Mouse (Mus musculus): ENCODE data around the gene Tbc1d10a. TPM values are rescaled to one million over a fixed set of nuclear protein-coding genes. Genes with fewer than 3 reads are reported as not detected.
"Not testable (repeated sequence)": the region's sequence is repeated elsewhere in the genome, so short reads cannot be mapped to it uniquely, and the experiment has no call there.

The Tbc1d10a gene
- polyA plus RNA-seq, 1 experiment from 2014 or later, result 26.4 TPM

DNA sequence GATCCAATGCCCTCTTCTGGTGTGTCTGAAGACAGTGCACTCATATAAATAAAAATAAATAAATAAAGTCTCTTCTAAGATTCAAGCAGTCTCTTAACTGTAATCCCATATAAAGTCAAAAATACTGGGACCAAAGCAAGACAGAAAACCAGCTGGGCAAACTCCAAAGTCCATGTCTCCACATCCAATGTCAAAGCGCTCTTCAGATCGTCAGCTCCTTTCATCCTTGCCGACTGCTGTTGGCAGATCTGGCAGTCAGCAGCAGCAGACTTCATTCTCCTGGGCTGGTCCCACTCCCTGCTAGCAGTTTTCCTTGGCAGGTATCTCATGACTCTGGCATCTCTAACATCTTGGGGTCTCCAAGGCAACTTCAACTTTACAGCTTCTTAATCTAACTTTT, 27.9 kb upstream of the Tbc1d10a start:
- DNase-seq (ENCODE audit: low spot score), result no peak
- Histone ChIP-seq H3K27ac (replicated peaks) (no peak overlapping the region), H3K27me3 (ENCODE audit: low read depth, poor library complexity, severe bottlenecking) (no peaks in the 10 kb centered on the region), H3K4me1 (peaks cover 47% of the 10 kb centered on the region), H3K9me3 (replicated peaks) (no peaks in the 10 kb centered on the region), H3K36me3 (peaks cover 32% of the 10 kb centered on the region), H3K4me3 (no peak overlapping the region)
- 95% methylated on average over 3 of the region's 3 CpGs for WGBS

DNA sequence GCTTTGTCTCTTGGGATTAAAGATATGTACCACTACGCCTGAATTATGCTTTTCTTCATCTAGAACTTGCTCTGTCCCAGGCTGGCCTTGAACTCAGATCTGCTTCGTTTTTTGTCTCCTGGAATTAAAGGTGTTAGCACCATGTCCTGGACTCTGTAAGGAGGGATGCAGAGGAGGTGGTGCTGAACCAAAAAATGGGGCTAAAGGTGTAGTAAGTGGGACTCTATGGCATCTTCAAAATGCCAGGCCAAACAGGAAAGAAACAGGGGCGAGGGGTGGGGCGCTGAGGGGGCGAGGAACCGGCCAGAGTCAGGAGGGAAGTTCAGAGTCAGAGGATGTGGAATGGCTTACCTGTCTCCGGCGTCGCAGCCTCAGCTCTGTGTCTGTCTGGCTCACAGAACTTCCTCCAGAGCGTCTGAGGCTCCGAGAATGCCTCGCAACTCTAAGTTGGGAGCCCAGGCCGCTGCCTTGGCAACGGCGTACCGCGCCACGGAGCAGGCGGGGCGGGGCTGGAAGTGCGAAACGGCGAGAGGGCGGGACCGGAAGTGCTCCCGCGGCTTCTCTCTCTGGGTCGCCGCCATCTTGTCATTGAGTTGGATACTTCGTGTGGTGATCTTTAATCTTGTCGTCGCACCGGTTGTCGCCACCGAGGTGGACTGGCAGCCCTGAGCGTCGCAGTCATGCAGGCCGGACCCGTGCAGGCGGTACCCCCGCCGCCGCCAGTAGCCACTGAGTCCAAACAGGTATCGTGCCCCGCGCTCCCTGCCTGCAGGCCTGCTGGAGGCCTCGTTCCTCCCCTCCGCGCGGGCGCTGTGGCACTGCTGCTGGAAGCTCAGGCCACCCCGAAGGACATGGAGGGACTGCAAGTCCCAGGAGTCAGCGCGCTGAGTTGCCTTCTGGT, 26.5 kb upstream of the Tbc1d10a start, which contains the start of the genes Ccdc157 and Sf3a1:
Gene Ccdc157 (minus strand): TSS at position 486 of the 901 bp plus-strand sequence.
Gene Sf3a1 (plus strand): TSS at position 543 of the 901 bp plus-strand sequence.
- Histone ChIP-seq H3K4me3 (peak within 1 kb of the TSS; percentile 91), H3K9me3 (replicated peaks) (no peaks in the 10 kb centered on the region), H3K4me1 (peaks cover 50% of the 10 kb centered on the region), H3K27me3 (ENCODE audit: low read depth, poor library complexity, severe bottlenecking) (no peaks in the 10 kb centered on the region), H3K27ac (replicated peaks) (peak within 1 kb of the TSS; percentile 90), H3K36me3 (peaks cover 40% of the 10 kb centered on the region)
- 2% methylated on average over 54 of the region's 54 CpGs for WGBS
- DNase-seq (ENCODE audit: low spot score), result peak; percentile 94

DNA sequence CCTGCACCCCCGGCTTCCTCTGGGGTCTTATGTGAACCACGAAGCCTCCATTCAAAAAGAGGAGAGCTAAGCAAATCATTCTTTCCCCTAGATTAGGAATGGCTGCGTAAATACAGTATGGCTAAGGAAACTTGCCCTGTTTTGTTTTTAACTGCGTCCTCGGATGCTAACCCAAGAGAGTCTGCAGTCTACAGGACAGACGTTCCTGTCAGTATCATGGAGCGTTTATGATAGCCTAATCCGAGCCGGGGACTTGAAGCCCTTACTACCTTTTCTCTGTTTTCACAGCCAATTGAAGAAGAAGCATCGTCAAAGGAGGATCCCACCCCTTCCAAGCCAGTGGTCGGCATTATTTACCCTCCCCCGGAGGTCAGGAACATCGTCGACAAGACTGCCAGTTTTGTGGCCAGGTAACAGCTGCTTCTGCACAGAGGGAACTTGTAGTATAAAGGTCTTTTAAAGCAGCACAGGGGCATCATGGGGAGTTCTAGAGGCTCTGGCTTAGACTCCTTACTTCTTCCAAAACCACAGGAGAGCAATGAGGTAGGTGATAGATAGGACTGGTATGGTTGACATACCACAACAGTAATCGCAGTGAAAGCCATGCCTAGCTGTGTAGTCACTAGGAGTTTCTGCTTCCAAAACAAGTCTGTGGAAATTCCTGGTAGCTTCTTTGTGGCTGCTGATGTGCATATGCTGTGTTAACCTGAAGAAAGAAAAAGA, 25.7 kb upstream of the Tbc1d10a start:
- H3K4me3 ChIP-seq, result peak overlapping the region; percentile 91
- no peak for DNase-seq (ENCODE audit: low spot score)
- 9% methylated on average over 15 of the region's 15 CpGs for WGBS
- H3K27ac ChIP-seq (replicated peaks), result peak overlapping the region; percentile 90
- peaks cover 50% of the 10 kb centered on the region for H3K4me1 ChIP-seq
- H3K27me3 ChIP-seq (ENCODE audit: low read depth, poor library complexity, severe bottlenecking), result no peaks in the 10 kb centered on the region
- H3K36me3 ChIP-seq, result peaks cover 48% of the 10 kb centered on the region
- no peaks in the 10 kb centered on the region for H3K9me3 ChIP-seq (replicated peaks)

DNA sequence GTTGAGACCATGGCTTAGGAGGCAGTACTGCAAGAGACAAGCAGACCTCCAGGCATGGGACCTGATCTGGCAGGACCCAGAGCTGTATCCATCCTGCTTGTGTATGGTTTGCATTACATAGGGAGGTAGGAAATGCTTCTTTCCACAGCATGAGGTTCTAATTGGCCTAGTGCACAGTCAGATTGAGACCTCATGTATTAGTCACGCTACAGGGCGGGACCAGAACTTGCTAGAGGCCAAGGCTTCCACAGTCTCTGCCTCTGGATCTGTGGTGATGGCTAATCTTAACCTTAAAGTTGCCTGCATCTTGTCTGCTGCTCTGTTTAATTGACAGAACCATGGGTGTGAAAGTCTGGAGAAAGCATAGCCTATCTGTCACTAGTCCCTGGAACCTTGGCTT, 21.9 kb upstream of the Tbc1d10a start:
- Histone ChIP-seq H3K9me3 (replicated peaks) (no peaks in the 10 kb centered on the region), H3K27ac (replicated peaks) (no peak overlapping the region), H3K27me3 (ENCODE audit: low read depth, poor library complexity, severe bottlenecking) (no peaks in the 10 kb centered on the region), H3K4me1 (peaks cover 26% of the 10 kb centered on the region), H3K36me3 (peaks cover 86% of the 10 kb centered on the region), H3K4me3 (no peak overlapping the region)
- DNase-seq (ENCODE audit: low spot score), result no peak
- 92% methylated on average over 2 of the region's 2 CpGs for WGBS

DNA sequence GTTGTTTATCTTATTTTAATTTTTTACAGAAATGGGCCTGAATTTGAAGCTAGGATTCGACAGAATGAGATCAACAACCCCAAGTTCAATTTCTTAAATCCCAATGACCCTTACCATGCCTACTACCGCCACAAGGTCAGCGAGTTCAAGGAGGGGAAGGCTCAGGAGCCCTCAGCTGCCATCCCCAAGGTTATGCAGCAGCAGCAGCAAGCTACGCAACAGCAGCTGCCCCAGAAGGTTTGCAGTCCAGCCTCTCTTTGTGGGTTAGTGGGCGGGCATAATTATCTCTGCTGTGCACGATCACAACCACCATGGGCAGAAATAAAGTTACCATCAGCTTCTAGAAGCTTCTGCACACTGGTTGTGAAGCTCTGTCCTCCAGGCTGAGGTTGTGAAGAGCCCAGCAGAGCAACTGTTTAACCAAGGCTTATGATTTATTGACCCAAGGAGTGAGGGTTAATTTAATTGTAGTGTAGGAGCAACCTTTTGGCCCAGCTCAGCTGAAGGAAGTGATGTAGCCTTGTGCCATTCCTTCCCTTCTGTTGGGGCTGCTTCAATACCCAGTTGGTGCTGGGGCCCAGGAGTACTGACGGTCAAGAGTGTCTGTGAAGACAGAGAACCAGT, 20.0 kb upstream of the Tbc1d10a start:
- WGBS, result 93% methylated on average over 7 of the region's 7 CpGs
- Histone ChIP-seq H3K4me3 (no peak overlapping the region), H3K9me3 (replicated peaks) (no peaks in the 10 kb centered on the region), H3K36me3 (peaks cover 99% of the 10 kb centered on the region), H3K4me1 (peaks cover 14% of the 10 kb centered on the region), H3K27me3 (ENCODE audit: low read depth, poor library complexity, severe bottlenecking) (no peaks in the 10 kb centered on the region), H3K27ac (replicated peaks) (no peak overlapping the region)
- DNase-seq (ENCODE audit: low spot score), result no peak

DNA sequence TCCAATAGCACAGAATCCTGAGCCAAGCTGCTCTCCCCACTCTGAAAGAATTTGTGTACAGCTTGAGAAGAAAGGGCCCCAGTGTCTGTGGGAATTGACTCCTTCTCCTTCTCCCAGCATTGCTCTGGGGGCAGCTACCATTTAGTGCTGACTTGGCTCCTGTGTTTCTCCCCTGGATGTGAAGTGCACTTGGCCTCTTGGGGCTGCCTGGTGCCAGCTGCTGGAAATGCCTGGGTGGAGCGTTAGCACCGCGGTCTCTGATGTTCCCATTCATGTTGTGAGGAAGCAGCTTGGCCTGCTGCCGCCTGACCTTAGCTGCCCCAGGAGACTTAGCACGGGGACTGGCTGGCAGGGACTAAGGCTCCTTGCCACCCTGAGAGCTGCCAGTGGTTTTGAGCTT, 12.0 kb upstream of the Tbc1d10a start:
- peaks cover 100% of the 10 kb centered on the region for H3K36me3 ChIP-seq
- no peak overlapping the region for H3K4me3 ChIP-seq
- no peaks in the 10 kb centered on the region for H3K4me1 ChIP-seq
- H3K27ac ChIP-seq (replicated peaks), result no peak overlapping the region
- no peaks in the 10 kb centered on the region for H3K9me3 ChIP-seq (replicated peaks)
- DNase-seq (ENCODE audit: low spot score), result no peak
- no peaks in the 10 kb centered on the region for H3K27me3 ChIP-seq (ENCODE audit: low read depth, poor library complexity, severe bottlenecking)
- 88% methylated on average over 5 of the region's 5 CpGs for WGBS

DNA sequence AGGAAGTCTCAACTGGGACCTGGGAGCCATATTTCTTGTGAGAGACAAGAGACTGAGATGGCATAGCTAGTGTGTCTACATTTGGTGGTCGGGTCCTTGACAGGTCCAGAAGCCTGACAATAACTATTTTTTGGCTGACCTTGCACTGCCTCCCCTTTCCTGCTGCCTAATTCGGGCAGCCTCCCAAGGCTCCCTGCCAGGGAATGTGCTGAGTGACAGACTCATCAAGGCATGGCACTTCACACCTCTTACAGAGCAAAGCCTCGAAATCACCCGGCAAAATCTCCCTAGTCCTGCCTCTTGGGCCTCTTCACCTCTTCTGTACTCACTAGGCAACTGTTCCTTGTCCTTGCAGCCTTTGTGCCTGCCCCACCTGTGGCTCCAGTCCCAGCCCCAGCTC, 8.9 kb upstream of the Tbc1d10a start:
- Histone ChIP-seq H3K27me3 (ENCODE audit: low read depth, poor library complexity, severe bottlenecking) (no peaks in the 10 kb centered on the region), H3K36me3 (peaks cover 100% of the 10 kb centered on the region), H3K4me1 (no peaks in the 10 kb centered on the region), H3K4me3 (no peak overlapping the region), H3K9me3 (replicated peaks) (no peaks in the 10 kb centered on the region), H3K27ac (replicated peaks) (no peak overlapping the region)
- WGBS, result 90% methylated on average over 4 of the region's 4 CpGs
- no peak for DNase-seq (ENCODE audit: low spot score)

DNA sequence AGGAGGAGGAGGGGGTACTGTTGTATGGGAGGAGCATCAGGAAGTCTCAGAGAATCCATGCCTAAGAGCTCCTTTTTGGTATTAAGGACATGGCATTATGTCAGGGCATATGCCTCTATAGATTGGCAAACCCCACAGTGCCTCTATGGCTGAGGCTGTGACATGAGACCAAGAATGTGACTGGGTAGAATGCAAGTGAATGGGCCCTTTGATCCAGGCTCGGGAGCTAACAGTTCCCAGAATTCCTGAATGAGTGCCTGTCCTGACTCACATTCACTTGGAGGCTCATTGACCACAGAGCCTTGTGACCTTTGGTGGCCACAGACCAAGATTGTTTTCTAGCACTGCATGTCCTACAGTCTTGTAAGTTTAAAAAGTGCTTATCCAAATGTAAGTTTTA, 4.5 kb upstream of the Tbc1d10a start:
- Histone ChIP-seq H3K27ac (replicated peaks) (no peak overlapping the region), H3K9me3 (replicated peaks) (no peaks in the 10 kb centered on the region), H3K4me1 (peaks cover 6% of the 10 kb centered on the region), H3K36me3 (peaks cover 70% of the 10 kb centered on the region), H3K4me3 (no peak overlapping the region), H3K27me3 (ENCODE audit: low read depth, poor library complexity, severe bottlenecking) (no peaks in the 10 kb centered on the region)
- no peak for DNase-seq (ENCODE audit: low spot score)
- WGBS, result 33% methylated on average over 1 of the region's 1 CpGs

DNA sequence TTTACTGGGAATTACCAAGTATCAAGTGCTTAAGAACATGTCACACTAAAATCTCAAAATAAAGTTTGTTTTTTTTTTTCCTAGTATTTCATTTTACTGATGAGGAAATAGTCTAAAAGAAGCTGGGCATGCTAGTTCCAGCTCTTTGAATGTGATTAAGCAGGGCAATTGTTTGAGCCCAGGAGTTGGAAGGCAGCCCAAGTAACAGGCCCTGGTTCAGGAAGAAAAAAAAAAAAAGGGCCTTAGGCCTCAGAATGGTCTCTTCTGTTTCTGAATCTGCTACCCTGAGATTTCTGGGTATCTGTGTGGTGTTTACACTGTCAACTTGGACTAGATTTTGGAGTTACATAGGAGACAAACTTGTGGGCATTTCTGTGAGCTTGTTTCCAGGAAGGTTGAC, 3.1 kb upstream of the Tbc1d10a start:
- DNase-seq (ENCODE audit: low spot score), result no peak
- Histone ChIP-seq H3K27me3 (ENCODE audit: low read depth, poor library complexity, severe bottlenecking) (peaks cover 11% of the 10 kb centered on the region), H3K4me1 (peaks cover 16% of the 10 kb centered on the region), H3K4me3 (no peak overlapping the region), H3K27ac (replicated peaks) (no peak overlapping the region), H3K9me3 (replicated peaks) (no peaks in the 10 kb centered on the region), H3K36me3 (peaks cover 55% of the 10 kb centered on the region)

DNA sequence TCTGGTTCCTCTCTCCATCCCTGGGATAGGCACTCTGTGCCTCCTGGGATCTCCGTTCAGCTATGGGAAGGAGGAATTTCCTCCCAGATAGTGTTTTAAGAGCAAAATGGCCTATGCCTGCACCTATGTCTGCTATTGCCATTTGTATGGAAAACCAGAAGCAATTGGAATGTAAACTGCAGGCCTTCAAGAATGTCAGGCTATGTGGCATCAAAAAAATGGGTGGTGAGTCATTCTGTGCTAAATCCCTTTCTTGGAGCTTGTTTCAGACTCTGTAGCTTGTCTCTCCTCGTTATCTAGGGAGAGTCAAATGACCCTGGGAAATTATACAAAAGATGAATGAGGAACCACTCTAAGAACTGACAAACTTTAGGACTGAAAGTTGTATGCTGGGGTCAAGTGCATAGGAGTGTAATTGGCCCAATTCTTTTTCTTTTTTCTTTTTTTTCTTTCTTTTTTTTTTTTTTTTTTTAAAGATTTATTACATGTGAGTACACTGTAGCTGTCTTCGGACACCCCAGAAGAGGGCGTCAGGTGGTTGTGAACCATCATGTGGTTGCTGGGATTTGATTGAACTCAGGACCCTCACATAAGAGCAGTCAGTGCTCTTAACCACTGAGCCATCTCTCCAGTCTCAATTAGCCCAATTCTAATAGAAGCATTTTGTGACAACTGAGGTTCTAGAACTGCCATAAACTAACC, 2.2 kb upstream of the Tbc1d10a start:
- DNase-seq (ENCODE audit: low spot score), result no peak
- Histone ChIP-seq H3K4me3 (no peak overlapping the region), H3K27ac (replicated peaks) (no peak overlapping the region), H3K36me3 (peaks cover 46% of the 10 kb centered on the region), H3K27me3 (ENCODE audit: low read depth, poor library complexity, severe bottlenecking) (peaks cover 11% of the 10 kb centered on the region), H3K9me3 (replicated peaks) (no peaks in the 10 kb centered on the region), H3K4me1 (peaks cover 16% of the 10 kb centered on the region)
- 77% methylated on average over 4 of the region's 4 CpGs for whole genome bisulfite sequencing

DNA sequence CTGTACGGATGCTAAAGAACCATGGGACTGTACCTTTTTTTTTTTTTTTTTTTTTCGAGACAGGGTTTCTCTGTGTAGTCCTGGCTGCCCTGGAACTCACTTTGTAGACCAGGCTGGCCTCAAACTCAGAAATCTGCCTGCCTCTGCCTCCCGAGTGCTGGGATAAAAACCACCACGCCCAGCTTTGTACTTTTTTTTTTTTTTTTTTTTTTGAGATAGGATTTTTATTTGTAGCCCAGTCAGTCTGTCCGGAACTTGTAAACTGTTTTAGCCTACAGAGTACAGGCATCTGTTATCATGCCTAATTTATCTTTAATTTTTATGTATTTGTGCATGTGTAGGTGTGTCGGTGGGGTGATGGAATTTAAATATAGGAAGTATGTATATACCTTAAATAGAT, 1.1 kb upstream of the Tbc1d10a start:
- WGBS, result 89% methylated on average over 6 of the region's 6 CpGs
- Histone ChIP-seq H3K4me1 (peaks cover 21% of the 10 kb centered on the region), H3K27me3 (ENCODE audit: low read depth, poor library complexity, severe bottlenecking) (peaks cover 11% of the 10 kb centered on the region), H3K36me3 (peaks cover 36% of the 10 kb centered on the region)
- H3K9me3 ChIP-seq (replicated peaks); H3K27ac ChIP-seq (replicated peaks); DNase-seq (ENCODE audit: low spot score); H3K4me3 ChIP-seq: not testable (repeated sequence)

DNA sequence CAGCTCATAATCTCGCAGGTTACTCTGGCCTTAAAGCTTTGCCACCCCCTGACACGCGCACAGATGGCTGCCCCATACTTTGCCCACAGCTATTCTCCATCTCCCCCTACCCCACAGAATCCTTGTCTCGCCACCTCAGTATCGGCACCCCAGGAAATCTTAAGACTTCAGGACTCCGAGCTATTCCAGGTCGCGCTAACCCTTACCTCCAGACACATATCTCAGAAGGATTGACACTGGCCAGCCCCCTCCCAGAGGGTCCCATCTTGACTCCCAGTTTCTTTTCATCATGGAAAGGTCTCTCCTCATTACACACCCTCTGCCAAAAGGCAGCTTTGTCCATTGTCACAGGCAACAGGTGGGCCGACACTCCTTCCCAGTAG, 720 bp downstream of the Tbc1d10a start:
- peak overlapping the region; percentile 91 for H3K4me3 ChIP-seq
- H3K9me3 ChIP-seq (replicated peaks), result no peaks in the 10 kb centered on the region
- H3K36me3 ChIP-seq, result peaks cover 17% of the 10 kb centered on the region
- H3K27ac ChIP-seq (replicated peaks), result peak overlapping the region; percentile 84
- 22% methylated on average over 9 of the region's 9 CpGs for WGBS
- DNase-seq (ENCODE audit: low spot score), result no peak
- H3K27me3 ChIP-seq (ENCODE audit: low read depth, poor library complexity, severe bottlenecking), result peaks cover 11% of the 10 kb centered on the region
- peaks cover 21% of the 10 kb centered on the region for H3K4me1 ChIP-seq
